Mouse (Mus musculus) olfactory bulb, adult 2 months (tissue): Measurements from ENCODE around the gene Cdca7. TPM values are rescaled to one million over a fixed set of nuclear protein-coding genes. Genes with fewer than 3 reads are reported as not detected.

ENCODE experiments used
- H3K27ac ChIP-seq: fragments of 200-500 bp; 2 replicates; pipeline ENCODE4 v1.5.1; 2012; ENCODE audit warnings: low read depth, low read length; ENCODE audit not compliant: insufficient read depth
- H3K4me1 ChIP-seq: fragments of 200-500 bp; 2 replicates; pipeline ENCODE4 v1.6.1; 2012; ENCODE audit warnings: low read length; ENCODE audit not compliant: control insufficient read depth, insufficient read depth
- H3K4me3 ChIP-seq: fragments of 200-500 bp; 2 replicates; pipeline ENCODE4 v1.5.1; 2012; ENCODE audit warnings: mild to moderate bottlenecking, low read depth, low read length, moderate library complexity; ENCODE audit not compliant: insufficient read depth
- CTCF ChIP-seq: fragments of 200-500 bp; IDR thresholded peaks from 2 replicates; pipeline ENCODE4 v1.5.1; 2012; ENCODE audit warnings: low read depth, mild to moderate bottlenecking, low read length, moderate library complexity; ENCODE audit not compliant: insufficient read depth
- POLR2A ChIP-seq: fragments of 200-500 bp; IDR thresholded peaks from 2 replicates; pipeline ENCODE4 v1.6.1; 2012; ENCODE audit warnings: mild to moderate bottlenecking, low read depth, low read length, moderate library complexity; ENCODE audit not compliant: insufficient read depth
- WGBS: fragments of 180-500 bp; shearing (Covaris S2); methylation state at CpG from one replicate; pipeline ENCODE4 v1.1.7; 2018; 5-methylcytosine and 5-hydroxymethylcytosine counted together
- polyA plus RNA-seq: library from polyadenylated mRNA; stranded (reverse); fragments of >200 nt; gene quantifications from 2 replicates; pipeline ENCODE4 v1.2.4, GENCODE M21; 2012; ENCODE audit warnings: low replicate concordance; ENCODE audit not compliant: missing spikeins, insufficient read depth, insufficient read length

Cdca7 gene
- 382 TPM in 1 of 2 replicates, not detected in the other for polyA plus RNA-seq

DNA sequence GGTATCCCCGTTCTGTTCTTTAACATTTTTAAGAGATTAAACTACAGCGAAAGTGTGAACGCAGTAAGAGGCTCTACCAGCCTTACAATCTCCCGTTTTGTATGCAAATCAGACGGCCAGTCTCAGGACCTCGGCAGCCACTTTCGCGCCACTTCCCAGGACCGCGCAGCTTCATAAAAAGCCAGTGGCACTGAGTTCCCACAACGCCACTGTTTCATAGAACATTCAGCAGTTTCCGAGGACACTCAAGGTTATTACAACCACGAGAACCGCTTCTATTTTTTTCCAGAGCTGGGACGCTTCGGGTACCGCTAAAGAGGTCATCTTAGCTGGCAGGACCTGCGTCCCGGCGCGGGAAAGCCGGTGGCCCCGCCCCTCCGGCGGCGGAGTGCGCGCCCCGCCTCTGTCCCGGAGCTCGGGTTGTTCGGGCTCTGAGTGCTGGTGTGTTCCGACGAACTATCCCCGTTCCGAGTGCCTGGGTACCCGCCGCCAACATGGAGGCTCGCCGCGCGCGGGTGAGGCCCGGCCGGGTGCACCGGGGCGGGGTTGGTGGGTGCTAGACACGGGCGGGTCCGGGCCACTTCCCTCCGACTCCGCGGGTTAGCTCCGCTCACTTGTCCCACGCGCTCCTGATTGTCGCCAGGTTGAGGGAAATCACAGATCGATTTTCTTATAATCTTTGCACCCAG lies at the start of gene Cdca7:
Cdca7 (plus strand) TSS at position 363 of the 689 bp plus-strand sequence.
- Histone ChIP-seq H3K4me3 (peak within 1 kb of the TSS; percentile 72), H3K27ac (peak within 1 kb of the TSS; percentile 96), H3K4me1 (peaks cover 7% of the 10 kb centered on the region)
- 0 out of 2 replicates have a peak, but pooled peaks have one; percentile 17 for TF ChIP-seq POLR2A
- no peak for TF ChIP-seq CTCF
- under 1% methylated on average over 58 of the region's 58 CpGs for WGBS

DNA sequence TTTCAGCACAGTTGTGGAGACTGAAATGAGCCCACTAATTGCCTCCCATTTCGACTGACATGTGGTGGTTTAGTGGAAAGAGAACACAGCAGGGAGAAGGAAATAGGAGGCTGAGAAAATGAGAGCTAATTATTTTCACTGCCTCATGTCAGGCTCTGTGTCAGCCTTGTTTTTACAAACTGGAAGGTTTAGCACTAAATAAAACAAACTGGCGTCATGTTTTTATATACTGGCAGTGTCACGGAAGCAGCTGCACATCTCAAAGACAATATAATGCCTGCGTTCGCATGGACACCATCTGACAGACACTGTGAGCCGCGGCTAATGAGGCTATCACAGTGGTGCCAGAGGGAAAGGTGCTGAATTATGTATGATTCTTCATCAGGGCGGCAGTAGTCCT lies 49.2 kb upstream of the Cdca7 start:
- peak overlapping the region; percentile 85 for H3K27ac ChIP-seq
- WGBS = 13% methylated on average over 8 of the region's 8 CpGs
- no peak for TF ChIP-seq CTCF
- no peak for TF ChIP-seq POLR2A

DNA sequence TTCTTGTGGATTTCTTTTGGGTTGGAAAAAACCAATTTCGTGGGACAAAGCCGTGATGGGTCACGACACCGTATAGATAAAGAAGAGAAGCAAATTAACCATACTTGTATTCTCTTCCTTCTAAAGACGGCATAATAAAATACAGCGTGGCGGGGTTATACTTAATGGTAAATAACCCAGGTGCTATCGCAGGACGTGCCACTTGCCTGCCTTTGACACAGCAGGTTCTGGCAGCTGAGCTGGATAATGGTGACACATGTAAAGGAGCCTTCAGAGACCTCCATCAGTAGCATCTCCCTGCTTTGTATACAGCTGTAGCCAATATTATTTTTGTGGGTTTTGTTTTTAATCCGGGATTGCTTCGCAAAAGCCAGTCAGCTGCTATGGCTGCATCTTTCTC lies 48.7 kb upstream of the Cdca7 start:
- H3K4me1 ChIP-seq = peaks cover 4% of the 10 kb centered on the region; the same call in 1 of the 2 replicates
- WGBS = 23% methylated on average over 11 of the region's 11 CpGs
- peak overlapping the region; percentile 85 for H3K27ac ChIP-seq
- no peak overlapping the region for H3K4me3 ChIP-seq
- TF ChIP-seq CTCF = no peak
- TF ChIP-seq POLR2A = no peak

More for the DNA sequence above, 49.2 kb upstream of the Cdca7 start:
- 0 out of 2 replicates have a peak overlapping the region, but pooled peaks have one; percentile 12 for H3K4me3 ChIP-seq
- peaks cover 4% of the 10 kb centered on the region; the same call in 1 of the 2 replicates for H3K4me1 ChIP-seq

DNA sequence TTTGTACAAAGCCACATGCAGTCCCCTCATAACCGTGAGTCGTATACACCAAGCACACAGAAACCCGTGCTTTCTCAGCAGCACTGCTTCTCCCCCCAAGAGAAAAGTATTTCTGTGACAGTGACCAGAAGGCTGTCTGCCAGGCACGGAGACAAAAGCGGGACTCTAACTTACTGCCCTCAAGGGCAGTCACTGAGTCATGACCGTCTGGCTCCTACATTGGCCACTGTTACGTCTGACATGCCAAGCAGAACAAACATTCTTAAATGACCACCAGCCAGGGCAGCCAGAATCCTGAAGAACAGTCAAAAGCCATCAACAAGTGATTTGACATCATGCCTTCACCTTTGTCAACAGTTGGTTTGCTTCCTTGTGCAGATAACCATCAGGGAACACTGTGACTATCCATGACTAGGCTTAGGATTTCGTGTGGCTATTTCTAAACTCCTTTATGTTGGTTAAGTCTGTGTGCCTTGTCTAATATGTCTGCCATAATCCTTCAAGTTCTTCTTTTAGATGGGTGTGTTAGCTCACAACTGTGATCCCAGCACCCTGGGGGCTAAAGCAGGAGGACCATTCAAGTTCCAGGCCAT lies 36.9 kb upstream of the Cdca7 start:
- Histone ChIP-seq H3K27ac (no peak overlapping the region), H3K4me3 (no peak overlapping the region), H3K4me1 (peaks cover 3% of the 10 kb centered on the region)
- TF ChIP-seq POLR2A (no peak), CTCF (no peak)
- 94% methylated on average over 8 of the region's 8 CpGs for WGBS

DNA sequence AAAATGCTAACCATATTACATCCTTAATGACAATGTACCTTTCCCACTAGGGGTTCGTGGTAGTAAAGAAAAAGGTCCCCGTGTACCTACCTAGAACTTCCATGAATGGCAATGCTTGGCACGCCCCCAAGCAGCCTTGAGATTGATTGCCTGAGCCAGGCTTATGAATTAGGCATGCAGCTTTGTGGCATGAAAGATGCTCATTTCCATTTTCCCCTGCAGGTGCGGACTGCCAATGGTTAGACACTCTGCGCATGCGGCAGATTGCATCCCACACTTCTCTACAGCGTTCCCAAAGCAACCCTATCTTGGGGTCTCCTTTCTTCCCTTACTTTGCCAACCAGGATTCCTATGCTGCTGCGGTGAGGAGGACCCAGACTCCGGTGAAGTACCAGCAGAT lies 34.9 kb upstream of the Cdca7 start:
- 0 out of 2 replicates have a peak overlapping the region, but pooled peaks have one; percentile 2 for H3K4me3 ChIP-seq
- WGBS = 42% methylated on average over 9 of the region's 9 CpGs
- TF ChIP-seq POLR2A (no peak), CTCF (no peak)
- H3K4me1 ChIP-seq = peaks cover 3% of the 10 kb centered on the region
- no peak overlapping the region for H3K27ac ChIP-seq

DNA sequence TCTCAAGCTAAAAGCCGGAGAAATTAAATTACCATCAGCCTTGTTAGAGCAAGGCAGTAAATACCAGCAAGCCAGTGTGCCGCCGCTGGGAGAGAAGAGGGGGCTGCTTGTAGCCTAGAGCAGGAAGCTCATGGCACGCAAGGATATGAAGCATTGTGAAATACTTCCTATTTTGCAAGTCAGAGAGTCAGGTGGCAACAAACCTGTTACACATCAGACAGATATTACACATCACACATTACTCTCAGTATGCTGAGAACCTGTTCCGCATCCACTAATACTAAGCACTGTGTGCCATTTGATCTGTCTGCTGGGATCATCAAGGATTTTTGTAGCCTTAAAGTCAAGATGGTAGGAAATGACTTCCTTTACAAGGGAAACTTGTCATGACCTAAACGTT lies 33.1 kb upstream of the Cdca7 start:
- WGBS = 76% methylated on average over 6 of the region's 6 CpGs
- H3K27ac ChIP-seq = no peak overlapping the region
- TF ChIP-seq CTCF (no peak), POLR2A (no peak)
- H3K4me1 ChIP-seq = peaks cover 3% of the 10 kb centered on the region
- no peak overlapping the region for H3K4me3 ChIP-seq

DNA sequence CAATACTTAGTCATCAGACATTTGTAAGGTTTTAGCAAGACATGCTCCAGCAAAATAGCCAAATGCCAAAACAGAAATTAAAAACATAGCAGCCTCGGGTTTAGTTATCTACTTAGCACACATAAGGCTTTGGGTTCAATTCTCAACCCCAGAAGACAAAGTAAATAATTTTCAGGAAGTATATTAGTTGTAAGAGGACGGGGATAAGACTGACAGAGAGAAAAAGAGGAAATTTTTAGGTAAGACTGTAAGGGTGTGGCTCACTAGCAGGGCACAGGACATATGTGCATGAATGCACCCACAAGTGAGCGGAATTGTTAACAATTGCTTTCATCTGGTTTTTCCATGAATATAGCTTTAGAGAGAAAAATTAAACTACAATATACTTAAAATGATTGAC lies 32.0 kb upstream of the Cdca7 start:
- no peak for TF ChIP-seq POLR2A
- TF ChIP-seq CTCF = no peak
- Histone ChIP-seq H3K4me1 (peaks cover 3% of the 10 kb centered on the region), H3K4me3 (no peak overlapping the region), H3K27ac (no peak overlapping the region)
- WGBS = 87% methylated on average over 3 of the region's 3 CpGs

DNA sequence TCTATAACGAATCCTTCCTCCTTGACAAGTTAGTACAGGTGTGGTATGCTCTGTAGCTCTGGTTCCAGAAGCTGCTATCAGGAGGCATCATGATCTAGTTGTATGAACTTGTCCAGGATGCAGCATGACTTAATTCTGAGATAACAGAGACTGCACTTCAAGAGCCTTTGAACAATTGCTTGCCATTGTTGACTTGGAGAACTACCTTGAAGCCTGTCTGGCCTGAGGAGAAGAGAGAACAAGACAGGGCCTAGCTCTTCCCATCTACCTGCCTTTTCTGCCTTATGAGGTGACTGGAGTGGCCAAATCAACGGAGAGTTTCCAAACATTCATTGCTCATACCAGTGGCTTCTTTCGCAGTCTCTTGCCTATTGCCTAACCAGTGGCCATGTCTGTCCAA lies 29.9 kb upstream of the Cdca7 start:
- Histone ChIP-seq H3K4me3 (no peak overlapping the region), H3K4me1 (peaks cover 3% of the 10 kb centered on the region), H3K27ac (no peak overlapping the region)
- 94% methylated on average over 3 of the region's 3 CpGs for WGBS
- TF ChIP-seq POLR2A (no peak), CTCF (no peak)

DNA sequence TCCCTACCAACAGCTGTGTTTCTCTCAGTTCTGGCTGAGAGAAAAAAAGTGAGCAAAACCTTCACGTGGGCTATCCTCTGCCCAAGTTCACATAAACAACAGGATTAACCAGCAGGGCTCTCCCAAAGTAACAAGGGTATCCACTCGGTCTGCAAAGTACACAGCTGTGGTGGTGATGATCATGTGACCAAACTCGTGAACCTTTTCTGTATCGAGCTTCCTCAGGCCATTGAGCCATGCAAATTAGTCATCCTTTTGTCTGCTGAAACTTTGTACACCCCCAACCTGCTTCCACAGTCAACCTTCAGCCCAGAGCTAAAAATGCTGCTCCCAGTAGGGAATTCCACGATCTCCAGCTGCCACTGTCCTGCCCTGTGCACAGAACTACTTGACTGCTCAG lies 29.3 kb upstream of the Cdca7 start:
- Histone ChIP-seq H3K4me1 (peaks cover 1% of the 10 kb centered on the region), H3K27ac (no peak overlapping the region), H3K4me3 (no peak overlapping the region)
- WGBS = 21% methylated on average over 5 of the region's 5 CpGs
- TF ChIP-seq CTCF (no peak), POLR2A (no peak)

DNA sequence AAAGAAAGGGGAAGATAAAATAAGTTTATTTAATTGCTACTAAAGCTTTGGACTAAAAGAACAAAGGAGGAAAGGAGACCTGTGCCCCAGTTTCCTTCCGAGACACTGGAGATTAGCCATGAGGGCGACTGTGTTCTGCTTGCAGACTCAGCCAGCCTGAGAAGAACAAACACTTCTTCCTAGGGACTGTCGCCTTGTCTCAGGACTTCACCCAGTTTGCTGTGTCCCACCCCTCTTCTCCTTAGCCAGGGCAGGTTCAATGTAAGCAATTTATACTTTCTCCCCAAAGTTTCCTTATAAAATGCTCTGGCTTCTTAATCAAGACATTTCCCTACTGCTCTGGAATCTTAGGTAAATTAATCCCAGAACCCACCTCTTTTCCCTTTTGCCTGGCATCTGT lies 22.4 kb upstream of the Cdca7 start:
- no peak for TF ChIP-seq POLR2A
- TF ChIP-seq CTCF = no peak
- H3K4me1 ChIP-seq = no peaks in the 10 kb centered on the region
- no peak overlapping the region for H3K4me3 ChIP-seq
- no peak overlapping the region for H3K27ac ChIP-seq
- 67% methylated on average over 3 of the region's 3 CpGs for WGBS
